Mouse (Mus musculus): ENCODE results near the gene Itga8.

DNA sequence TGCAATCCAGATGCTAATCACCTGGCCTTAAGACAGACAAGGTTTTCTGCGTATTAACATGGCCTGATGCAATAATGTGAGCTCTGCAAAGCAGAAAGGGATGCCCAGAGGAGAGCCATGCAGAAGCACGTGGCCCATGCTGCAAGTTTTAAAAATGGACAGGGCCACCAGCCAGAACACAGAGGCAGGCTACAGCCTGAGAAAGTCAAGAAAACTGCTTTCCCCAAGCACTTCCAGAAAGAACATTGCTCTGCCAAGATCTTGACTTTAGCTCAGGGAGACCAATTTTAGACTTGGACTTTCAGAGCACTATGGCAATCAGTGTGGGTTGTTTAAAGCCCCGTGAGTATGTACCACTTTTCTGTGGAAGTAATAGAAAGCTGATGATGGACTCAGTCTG, 11.5 kb downstream of the Itga8 start:
- TF ChIP-seq POLR2A (IDR thresholded peaks at IDR 0.05; ENCODE audit: low read depth, low read length) = no peak
- no peak for TF ChIP-seq CTCF (IDR thresholded peaks at IDR 0.05; ENCODE audit: extremely low read depth, insufficient read depth, insufficient read length, insufficient replicate concordance)
